Mouse (Mus musculus) ES-CJ7 (cell line): Measurements from ENCODE around the gene Dok7.

Source experiments
- DNase-seq: peaks from one replicate; pipeline ENCODE4 v3.0.0; 2011; ENCODE audit warnings: low read depth, low spot score

Dok7 gene

GRCm38 (mm10) chr5:35057582-35057981 is 1.0 kb downstream of the Dok7 start:
- DNase-seq = no peak

- DNase-seq = no peak
Measured at GRCm38 (mm10) chr5:35058216-35058615, 1.6 kb downstream of the Dok7 start.

GRCm38 (mm10) chr5:35060098-35060497 is 3.5 kb downstream of the Dok7 start:
- no peak for DNase-seq

GRCm38 (mm10) chr5:35069841-35070240 is 13.3 kb downstream of the Dok7 start:
- DNase-seq = no peak

- no peak for DNase-seq
Measured at GRCm38 (mm10) chr5:35070314-35070713, 13.7 kb downstream of the Dok7 start.

GRCm38 (mm10) chr5:35070953-35071352 is 14.4 kb downstream of the Dok7 start:
- no peak for DNase-seq

- no peak for DNase-seq
Measured at GRCm38 (mm10) chr5:35071855-35072254, 15.3 kb downstream of the Dok7 start.

GRCm38 (mm10) chr5:35073235-35073634 is 16.7 kb downstream of the Dok7 start:
- no peak for DNase-seq

GRCm38 (mm10) chr5:35073992-35074391 is 17.4 kb downstream of the Dok7 start:
- no peak for DNase-seq

- DNase-seq = no peak
Measured at GRCm38 (mm10) chr5:35076369-35076768, 19.8 kb downstream of the Dok7 start.

- no peak for DNase-seq
Measured at GRCm38 (mm10) chr5:35079101-35079500, 22.5 kb downstream of the Dok7 start.

GRCm38 (mm10) chr5:35084913-35085312 is 28.3 kb downstream of the Dok7 start:
- DNase-seq = no peak

- peak; percentile 85 for DNase-seq
Measured at GRCm38 (mm10) chr5:35088785-35089613, 32.4 kb downstream of the Dok7 start.

- DNase-seq = no peak
Measured at GRCm38 (mm10) chr5:35089614-35089963, 33.0 kb downstream of the Dok7 start.

GRCm38 (mm10) chr5:35091636-35092035 is 35.1 kb downstream of the Dok7 start:
- no peak for DNase-seq

GRCm38 (mm10) chr5:35103086-35103485 is 46.5 kb downstream of the Dok7 start:
- DNase-seq = no peak

GRCm38 (mm10) chr5:35103528-35103927 is 47.0 kb downstream of the Dok7 start:
- DNase-seq = no peak

GRCm38 (mm10) chr5:35104183-35104959 is 47.8 kb downstream of the Dok7 start:
- peak; percentile 94 for DNase-seq

- peak; percentile 91 for DNase-seq
Measured at GRCm38 (mm10) chr5:35104960-35105921, 48.7 kb downstream of the Dok7 start, which contains the start of gene Lrpap1. Lrpap1 (minus strand) TSS chr5:35105766.

GRCm38 (mm10) chr5:35105922-35106298 is 49.3 kb downstream of the Dok7 start:
- DNase-seq = no peak

GRCm38 (mm10) chr5:35112444-35112843 is 55.9 kb downstream of the Dok7 start:
- no peak for DNase-seq

- DNase-seq = no peak
Measured at GRCm38 (mm10) chr5:35116002-35116401, 59.4 kb downstream of the Dok7 start.
